8 mouse cellular contexts compared by ENCODE assay signal in the genomic region with DNA sequence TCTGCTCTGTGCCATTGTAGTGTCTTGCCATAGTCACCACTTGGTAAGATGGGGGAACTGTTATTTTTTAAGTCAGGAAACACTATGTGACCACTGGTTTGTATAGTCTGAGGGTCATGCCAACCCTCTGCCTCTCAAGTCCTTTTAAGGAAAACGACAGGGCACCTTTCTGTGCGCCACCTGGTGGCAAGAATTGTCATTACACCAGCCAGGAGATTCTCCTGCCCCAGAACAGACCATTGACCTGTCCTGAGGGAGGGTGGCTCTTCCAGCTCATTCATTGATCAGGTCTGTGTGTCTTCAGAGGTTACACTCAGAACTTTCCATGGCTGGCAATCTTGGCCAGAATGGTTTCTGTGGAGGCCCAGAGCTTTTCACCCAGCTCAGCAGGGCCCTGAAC.
DNase-seq lines count a peak whose midpoint lies in the region; ATAC-seq lines count a peak whose summit lies in the region.

No protein-coding gene starts in this region.

- no peaks in the 10 kb centered on the region for H3K4me1 ChIP-seq in heart, embryonic 11.5 days (ENCODE audit: control insufficient read depth, insufficient read depth, low read length)
- H3K4me1 ChIP-seq in hindbrain, embryonic 14.5 days (replicated peaks; ENCODE audit: control insufficient read depth, insufficient read depth, low read length) = no peaks in the 10 kb centered on the region; the same call in 1 of the 2 replicates
- no peaks in the 10 kb centered on the region for H3K4me1 ChIP-seq in neural tube, embryonic 11.5 days (ENCODE audit: control insufficient read depth, insufficient read depth, low read length)

- H3K4me3 ChIP-seq in heart, embryonic 11.5 days (ENCODE audit: low read depth, low read length) = no peak overlapping the region
- no peak overlapping the region for H3K4me3 ChIP-seq in hindbrain, embryonic 14.5 days (replicated peaks; ENCODE audit: low read length)
- H3K4me3 ChIP-seq in neural tube, embryonic 11.5 days (ENCODE audit: low read depth, low read length) = no peak overlapping the region

- H3K9me3 ChIP-seq in heart, embryonic 11.5 days (replicated peaks; ENCODE audit: control insufficient read depth, low read length) = no peaks in the 10 kb centered on the region
- H3K9me3 ChIP-seq in hindbrain, embryonic 14.5 days (ENCODE audit: control insufficient read depth, low read length) = no peaks in the 10 kb centered on the region
- H3K9me3 ChIP-seq in neural tube, embryonic 11.5 days (ENCODE audit: control insufficient read depth, low read length) = no peaks in the 10 kb centered on the region

- no peaks in the 10 kb centered on the region for H3K36me3 ChIP-seq in heart, embryonic 11.5 days (ENCODE audit: control insufficient read depth, insufficient read depth, low read length)
- no peaks in the 10 kb centered on the region for H3K36me3 ChIP-seq in hindbrain, embryonic 14.5 days (replicated peaks; ENCODE audit: control insufficient read depth, insufficient read depth)
- no peaks in the 10 kb centered on the region for H3K36me3 ChIP-seq in neural tube, embryonic 11.5 days (ENCODE audit: control insufficient read depth, insufficient read depth, low read length)

- intact Hi-C loops in left cerebral cortex, postnatal 36 days (cut with DNase I) = loop anchor here (10.0 kb wide), 2 partner anchors 52 to 298 kb away; partner anchors contain the start of gene Fam209

- no peak overlapping the region for H3K27ac ChIP-seq in heart, embryonic 11.5 days (ENCODE audit: low read depth, low read length)
- H3K27ac ChIP-seq in hindbrain, embryonic 14.5 days = no peak overlapping the region
- no peak overlapping the region for H3K27ac ChIP-seq in neural tube, embryonic 11.5 days (ENCODE audit: low read depth, low read length)

- 2% methylated on average over 2 of the region's 2 CpGs for WGBS in heart, embryonic 11.5 days (ENCODE audit: insufficient replicate concordance)
- WGBS in hindbrain, embryonic 14.5 days = 0% methylated on average over 2 of the region's 2 CpGs
- WGBS in neural tube, embryonic 11.5 days = 0% methylated on average over 2 of the region's 2 CpGs

- peak; percentile 5 for DNase-seq in heart, adult 8-10 months (ENCODE audit: low spot score)
- DNase-seq in adrenal gland, adult (ENCODE audit: inconsistent age in 2 of 2, low spot score in 1 of 2) = peak; percentile 49 to 87
- DNase-seq in embryo, embryonic 11.5 days (ENCODE audit: low read depth, low spot score) = peak; percentile 32
- DNase-seq in hindbrain, embryonic 14.5 days (ENCODE audit: low spot score) = peak; percentile 75
- DNase-seq in left cerebral cortex, postnatal 36 days (ENCODE audit: low spot score in 2 of 2) = peak; percentile 18 to 25
- peak; percentile 70 for DNase-seq in neural tube, embryonic 11.5 days (ENCODE audit: low spot score)
- peak; percentile 77 for DNase-seq in thymus, postnatal 14 days

- peaks cover 7% of the 10 kb centered on the region; the same call in 1 of the 2 replicates for H3K27me3 ChIP-seq in heart, embryonic 11.5 days (ENCODE audit: control insufficient read depth, insufficient read depth, low read length)
- H3K27me3 ChIP-seq in hindbrain, embryonic 14.5 days (ENCODE audit: control insufficient read depth, insufficient read depth, low read length) = peaks cover 16% of the 10 kb centered on the region
- H3K27me3 ChIP-seq in neural tube, embryonic 11.5 days (ENCODE audit: control insufficient read depth, insufficient read depth, low read length) = no peaks in the 10 kb centered on the region; the same call in 1 of the 2 replicates

- no peak for ATAC-seq in heart, embryonic 11.5 days (replicated peaks; ENCODE audit: insufficient number of reproducible peaks, low FRiP score, low TSS enrichment)
- no peak for ATAC-seq in hindbrain, embryonic 14.5 days (ENCODE audit: low FRiP score)
- no peak for ATAC-seq in neural tube, embryonic 11.5 days (ENCODE audit: insufficient read depth, low FRiP score, low TSS enrichment)

- H3K4me2 ChIP-seq in heart, embryonic 11.5 days = no peak overlapping the region
- no peak overlapping the region for H3K4me2 ChIP-seq in hindbrain, embryonic 14.5 days (replicated peaks)
- H3K4me2 ChIP-seq in neural tube, embryonic 11.5 days (ENCODE audit: low read depth) = no peak overlapping the region

- no peak overlapping the region for H3K9ac ChIP-seq in heart, embryonic 11.5 days (ENCODE audit: low read depth, low read length)
- H3K9ac ChIP-seq in hindbrain, embryonic 14.5 days = no peak overlapping the region
- no peak overlapping the region for H3K9ac ChIP-seq in neural tube, embryonic 11.5 days (ENCODE audit: low read length)

Comparison
In these comparisons a context has a peak if more than half of its experiments do, and no peak if none do; other contexts are left out.
1. DNase-seq: peak in every context shown above with its lines; median percentile 77 in thymus, postnatal 14 days; 75 in hindbrain, embryonic 14.5 days; 70 in neural tube, embryonic 11.5 days; 68 in adrenal gland, adult; 32 in embryo, embryonic 11.5 days; 22 in left cerebral cortex, postnatal 36 days; 5 in heart, adult 8-10 months.